Mouse (Mus musculus) gastrocnemius, postnatal 10 days (tissue): Measurements from ENCODE around the gene N4bp1. TPM values are rescaled to one million over a fixed set of nuclear protein-coding genes. Genes with fewer than 3 reads are reported as not detected.

Experiments used
- DNase-seq: peaks from one replicate; pipeline ENCODE4 v3.0.0; 2021; ENCODE audit warnings: mixed read lengths
- total RNA-seq, 2 experiments: library from RNA; stranded (reverse); gene quantifications; 2 replicates each; pipeline ENCODE4 v1.2.3; 2021

Gene N4bp1
- total RNA-seq, 2 experiments from 2014 or later: 15.4 to 21.7 TPM

DNA sequence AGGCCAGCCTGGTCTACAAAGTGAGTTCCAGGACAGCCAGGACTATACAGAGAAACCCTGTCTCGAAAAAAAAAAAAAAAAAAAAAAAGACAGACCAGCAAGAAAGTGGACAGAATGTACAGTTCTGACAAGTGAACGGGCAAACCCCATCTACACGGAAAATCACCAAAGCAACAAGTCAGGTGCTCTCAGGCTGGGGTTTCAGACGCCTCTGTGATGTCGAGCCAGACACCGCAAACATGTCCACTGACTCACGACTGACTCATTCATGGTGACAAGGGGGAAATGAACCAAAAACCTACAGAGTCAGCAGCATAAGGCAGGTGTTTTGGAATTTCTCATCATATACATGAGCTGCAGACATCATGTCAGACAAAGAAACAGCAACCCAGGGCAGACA lies 28.8 kb downstream of the N4bp1 start:
- no peak for DNase-seq

- DNase-seq: no peak
Measured at GRCm38 (mm10) chr8:86854686-86855085, 30.4 kb downstream of the N4bp1 start.

DNA sequence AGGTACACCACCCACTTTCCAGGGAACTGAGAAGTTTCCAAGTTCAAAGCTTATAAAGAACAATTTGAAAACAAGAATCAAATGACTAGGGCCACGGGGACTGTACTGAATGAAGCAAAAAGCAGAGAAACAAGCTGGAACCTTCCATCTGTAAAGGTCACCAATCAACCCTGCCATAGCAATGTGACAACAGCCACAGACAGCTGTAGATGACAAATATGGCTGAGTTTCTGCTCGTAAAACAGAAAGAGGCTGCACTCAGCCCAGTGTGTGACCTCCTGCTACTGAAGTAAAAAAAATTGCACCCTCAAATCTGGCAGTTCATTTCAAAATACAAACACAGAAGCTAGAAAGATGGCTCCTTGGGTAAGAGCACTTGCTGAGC lies 31.1 kb downstream of the N4bp1 start:
- DNase-seq: no peak

DNA sequence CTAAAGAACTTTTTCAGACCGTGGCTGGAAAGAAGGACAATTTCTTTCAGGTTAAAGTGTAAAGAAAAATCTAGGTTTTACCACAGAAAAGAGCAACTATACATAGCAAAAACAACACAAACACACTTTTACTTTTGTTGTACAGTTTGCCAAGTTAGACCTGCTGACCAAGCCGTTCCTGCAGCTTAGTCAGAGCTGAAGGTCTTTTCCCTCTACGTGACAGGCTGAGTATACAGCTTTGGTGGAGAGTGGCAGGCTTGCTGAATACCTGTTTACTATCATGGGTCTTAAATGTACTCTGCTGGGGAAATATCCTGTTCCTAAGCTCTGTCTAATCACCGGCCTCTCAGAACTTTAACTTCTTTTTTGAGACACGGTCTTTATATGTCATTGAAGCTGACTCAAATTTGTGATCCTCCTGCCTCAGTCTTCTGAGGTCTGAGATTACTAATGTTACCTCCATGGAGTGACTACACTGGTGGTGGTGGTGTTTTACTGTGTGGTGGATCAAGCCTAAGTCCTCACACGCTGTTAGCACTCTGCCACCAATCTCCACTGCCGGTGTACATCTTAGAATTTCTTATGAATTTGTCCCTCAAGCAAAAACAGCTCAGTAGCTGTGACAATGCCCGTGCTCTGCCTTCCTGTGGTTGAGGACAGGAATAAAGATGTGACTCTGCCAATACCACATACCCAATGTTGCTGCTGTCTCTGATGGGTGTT lies 31.6 kb downstream of the N4bp1 start:
- no peak for DNase-seq

DNA sequence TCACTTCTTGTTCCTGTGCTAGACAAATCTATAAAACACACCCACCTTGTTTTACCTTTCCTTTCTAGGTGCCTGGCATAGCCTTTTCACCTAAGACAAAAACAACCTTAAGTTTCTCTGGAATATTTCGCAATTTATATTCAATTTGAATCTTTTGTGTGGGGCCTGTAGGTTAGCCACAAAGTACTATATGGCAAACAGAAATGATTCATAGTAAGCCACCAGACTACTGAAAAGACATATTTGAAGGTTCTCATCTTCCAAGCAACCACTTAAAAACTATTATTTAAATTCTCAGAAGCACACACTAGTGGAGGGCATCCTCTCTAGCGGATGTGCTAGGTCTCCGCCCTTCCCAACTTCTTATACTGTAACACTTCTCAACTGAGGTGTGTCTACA lies 32.6 kb downstream of the N4bp1 start:
- DNase-seq: no peak

GRCm38 (mm10) chr8:86848876-86849275 lies 36.2 kb downstream of the N4bp1 start:
- no peak for DNase-seq

DNA sequence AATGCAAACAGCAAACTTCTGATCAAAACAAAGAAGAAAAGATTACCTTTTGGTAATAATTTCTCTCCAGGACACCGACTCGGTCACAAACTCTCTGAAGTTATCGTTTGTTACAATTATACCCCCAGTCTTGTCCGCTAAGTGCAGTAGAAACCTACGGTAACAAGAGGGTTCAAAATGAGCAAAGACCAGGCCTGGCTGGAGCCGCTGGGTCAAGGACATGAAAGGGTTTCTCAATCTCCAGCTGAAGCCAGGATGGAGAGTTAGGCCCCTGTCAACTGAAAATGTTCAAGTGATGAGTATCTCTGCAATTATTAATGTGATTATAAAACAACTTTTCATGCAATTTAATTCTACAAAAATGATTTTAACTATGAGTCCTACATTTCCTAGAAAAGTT lies 36.7 kb downstream of the N4bp1 start:
- DNase-seq: no peak

- DNase-seq: no peak
Measured at GRCm38 (mm10) chr8:86847091-86847490, 38.0 kb downstream of the N4bp1 start.

DNA sequence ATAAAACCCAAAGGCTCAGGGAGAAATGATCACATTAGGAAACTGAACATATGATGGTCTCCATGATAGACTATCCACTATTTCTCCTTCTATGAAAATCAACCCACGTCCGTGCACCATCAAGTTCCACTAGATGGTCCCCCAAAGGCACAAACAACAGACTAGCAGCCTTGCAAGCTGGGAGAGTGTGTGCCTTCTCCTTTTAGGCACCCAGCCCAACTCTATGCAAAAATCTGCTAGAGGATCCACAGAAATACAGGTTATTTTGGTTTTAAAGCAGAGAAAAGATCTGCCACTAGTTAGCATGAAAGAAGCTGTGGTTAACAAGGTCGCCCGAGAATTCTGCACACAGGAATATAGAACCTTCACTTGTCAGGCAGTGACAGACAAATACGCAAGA lies 39.2 kb downstream of the N4bp1 start:
- no peak for DNase-seq

- no peak for DNase-seq
Measured at GRCm38 (mm10) chr8:86844856-86845255, 40.2 kb downstream of the N4bp1 start.

- peak; percentile 25 for DNase-seq
Measured at GRCm38 (mm10) chr8:86843896-86844295, 41.2 kb downstream of the N4bp1 start.

GRCm38 (mm10) chr8:86841556-86842309 lies 43.3 kb downstream of the N4bp1 start:
- no peak for DNase-seq

GRCm38 (mm10) chr8:86840120-86840693 lies 44.9 kb downstream of the N4bp1 start:
- DNase-seq: no peak

DNA sequence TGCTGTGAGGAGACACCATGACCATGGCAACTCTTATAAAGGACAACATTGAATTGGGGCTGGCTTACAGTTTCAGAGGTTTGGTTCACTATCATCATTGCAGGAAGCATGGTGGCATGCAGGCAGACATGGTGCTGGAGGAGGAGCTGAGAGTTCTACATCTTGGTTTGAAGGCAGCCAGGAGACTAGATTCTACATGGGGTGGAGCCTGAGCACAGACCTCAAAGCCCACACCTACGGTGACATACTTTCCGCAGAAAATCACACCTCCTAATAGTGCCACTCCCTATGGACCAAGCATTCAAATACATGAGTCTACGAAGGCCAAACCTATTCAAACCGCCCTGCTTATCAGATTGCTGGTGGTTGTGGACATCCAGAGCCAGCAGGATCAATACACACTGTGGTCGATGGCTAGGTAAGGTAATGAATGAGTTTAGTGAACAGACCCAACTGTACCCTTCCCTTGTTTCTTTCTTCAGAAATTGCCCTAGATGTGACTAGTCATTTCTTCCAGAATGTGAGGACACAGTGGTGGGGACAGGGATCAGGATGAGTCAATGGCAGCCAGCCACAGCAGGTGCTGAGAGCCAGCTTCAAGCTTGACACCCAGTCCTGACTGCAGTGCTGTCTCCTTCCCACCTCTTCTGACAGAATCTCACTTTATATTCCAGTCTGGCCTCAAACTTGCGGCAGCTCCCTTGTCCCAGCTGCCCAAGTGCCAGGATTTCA lies 46.2 kb downstream of the N4bp1 start:
- no peak for DNase-seq

DNA sequence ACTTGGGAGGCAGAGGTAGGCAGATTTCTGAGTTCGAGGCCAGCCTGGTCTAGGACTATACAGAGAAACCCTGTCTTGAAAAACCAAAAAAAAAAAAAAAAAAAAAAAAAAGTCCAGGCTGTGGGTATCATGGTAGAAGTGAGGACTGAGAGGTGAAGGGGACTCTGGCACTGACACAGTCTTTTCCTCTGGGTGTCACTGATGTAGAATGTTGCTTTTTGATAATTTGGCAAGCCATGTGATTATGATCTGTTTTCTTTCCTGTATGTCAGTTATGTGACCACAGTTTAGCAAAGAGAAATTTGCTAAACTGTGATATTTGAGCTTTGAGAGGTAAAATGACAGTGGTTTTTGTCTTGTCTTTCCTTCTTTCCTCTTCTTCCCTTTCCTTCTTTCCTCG lies 47.8 kb downstream of the N4bp1 start:
- no peak for DNase-seq

DNA sequence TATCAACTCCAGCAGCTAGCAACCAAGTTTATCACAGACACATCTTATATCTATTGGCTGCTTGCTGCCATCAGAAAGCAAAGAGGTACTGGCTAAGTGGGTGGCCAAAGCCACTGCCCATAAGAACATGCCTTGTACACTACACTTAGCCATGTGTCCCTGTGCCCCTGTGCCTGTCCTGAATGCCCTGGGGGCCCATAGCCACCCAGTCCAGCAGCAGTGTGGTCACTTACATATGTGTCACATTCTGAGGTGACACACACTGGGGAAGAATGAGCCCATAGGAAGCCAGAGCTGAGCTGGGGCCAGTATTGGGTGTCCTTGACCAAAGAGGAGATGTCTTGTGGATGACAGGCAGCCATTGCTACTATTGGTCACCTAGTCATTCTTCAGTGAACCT lies 49.2 kb downstream of the N4bp1 start:
- no peak for DNase-seq

DNA sequence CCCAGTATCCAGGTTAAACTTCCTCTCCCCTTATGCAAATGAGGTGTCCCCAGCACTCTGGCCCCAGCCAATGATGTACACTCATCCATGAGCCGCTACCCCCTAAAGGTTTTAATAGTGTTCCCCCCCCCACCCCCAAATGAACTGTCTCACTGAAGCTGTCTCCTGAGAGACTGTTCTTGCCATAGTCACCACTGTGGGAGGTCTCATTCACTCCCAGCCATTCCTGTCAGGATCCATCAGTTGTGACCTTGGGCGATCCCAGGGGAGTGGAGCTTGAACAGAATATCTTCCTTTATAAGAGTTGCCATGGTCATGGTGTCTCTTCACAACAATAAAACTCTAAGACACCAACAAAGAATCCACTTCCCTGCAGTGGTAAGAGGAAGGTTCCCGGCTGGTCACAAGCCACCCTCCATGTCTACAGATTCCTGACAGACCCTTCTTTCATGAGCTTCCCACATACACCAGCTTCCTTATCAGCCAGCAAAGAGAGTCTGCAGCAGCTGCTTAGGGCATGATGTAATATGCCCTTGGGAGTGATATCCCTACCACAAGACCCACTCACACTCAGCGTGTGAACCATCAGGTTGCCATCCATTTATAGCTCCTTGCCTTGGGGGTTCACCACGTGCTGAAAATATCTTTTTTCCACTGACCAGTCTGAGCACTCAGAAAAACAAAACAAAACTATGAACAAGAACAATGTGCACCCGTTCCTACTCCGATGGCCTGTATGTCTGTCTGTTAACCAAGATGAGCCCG lies 50.4 kb downstream of the N4bp1 start:
- DNase-seq: no peak

DNA sequence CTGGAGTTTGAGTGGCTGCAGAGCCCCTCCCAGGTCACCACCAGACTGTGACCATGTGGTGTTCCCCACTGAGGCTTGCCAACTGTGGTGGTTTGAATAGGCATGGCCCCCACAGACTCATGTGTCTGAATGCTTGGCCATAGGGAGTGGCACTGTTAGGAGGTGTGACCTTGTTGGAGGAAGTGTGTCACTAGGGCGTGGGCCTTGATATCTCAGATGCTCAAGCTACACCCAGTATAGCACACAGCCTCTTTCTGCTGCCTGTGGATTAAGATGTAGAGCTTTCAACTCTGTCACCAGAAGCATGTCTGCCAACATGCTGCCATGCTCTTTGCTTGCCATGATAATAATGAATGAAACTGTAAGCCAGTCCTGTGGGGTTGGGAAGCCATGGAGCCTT lies 51.1 kb downstream of the N4bp1 start:
- no peak for DNase-seq

GRCm38 (mm10) chr8:86828925-86829324 lies 56.1 kb downstream of the N4bp1 start:
- DNase-seq: no peak

- DNase-seq: no peak
Measured at GRCm38 (mm10) chr8:86827199-86827598, 57.9 kb downstream of the N4bp1 start.

DNA sequence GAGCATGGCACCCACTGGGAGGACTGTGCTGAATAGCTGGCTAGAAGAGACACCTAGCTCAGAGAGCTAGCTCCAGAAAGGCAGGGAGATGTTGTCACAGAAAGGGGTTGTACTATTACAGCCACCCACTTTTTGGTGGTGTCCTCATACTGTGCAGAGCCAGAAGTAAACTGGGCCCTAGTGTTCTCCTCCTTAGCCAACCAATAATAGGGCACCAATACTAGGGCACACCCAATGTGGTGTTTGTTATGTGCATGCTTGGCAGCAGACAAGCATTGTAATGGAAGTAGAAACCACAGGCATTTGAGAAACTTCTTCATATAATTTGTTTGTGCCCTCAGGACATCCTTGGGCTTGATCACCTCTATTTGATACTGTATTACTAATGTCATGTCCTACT lies 58.5 kb downstream of the N4bp1 start:
- DNase-seq: no peak
